Mouse (Mus musculus) midbrain, embryonic 16.5 days (tissue): Measurements from ENCODE around the gene Tmprss11b. TPM values are rescaled to one million over a fixed set of nuclear protein-coding genes. Genes with fewer than 3 reads are reported as not detected.

Source experiments
- ATAC-seq: fragments of 200-750 bp; cut with Nextera tagmentation; 2 replicates; pipeline ENCODE4 v1.8.0; 2017; ENCODE audit warnings: moderate TSS enrichment
- H3K27ac ChIP-seq: fragments of 300-500 bp; sonication (generic); 2 replicates; pipeline ENCODE4 v1.5.1; 2014; ENCODE audit warnings: mild to moderate bottlenecking, low read length, mixed read lengths
- H3K27me3 ChIP-seq: fragments of 300-500 bp; sonication (generic); 2 replicates; pipeline ENCODE4 v1.6.1; 2014; ENCODE audit warnings: low read depth, low read length, mixed read lengths; ENCODE audit not compliant: control insufficient read depth, insufficient read depth
- H3K36me3 ChIP-seq: fragments of 300-500 bp; sonication (generic); 2 replicates; pipeline ENCODE4 v1.6.1; 2014; ENCODE audit warnings: mild to moderate bottlenecking, low read length, moderate library complexity, mixed read lengths; ENCODE audit not compliant: control insufficient read depth, insufficient read depth
- H3K4me1 ChIP-seq: fragments of 300-500 bp; sonication (generic); 2 replicates; pipeline ENCODE4 v1.6.1; 2014; ENCODE audit warnings: mild to moderate bottlenecking, low read length, mixed read lengths; ENCODE audit not compliant: control insufficient read depth, insufficient read depth
- H3K4me2 ChIP-seq: fragments of 300-500 bp; sonication (generic); 2 replicates; pipeline ENCODE4 v1.6.1; 2014; ENCODE audit warnings: mild to moderate bottlenecking, low read length, mixed read lengths
- H3K4me3 ChIP-seq: fragments of 300-500 bp; sonication (generic); 2 replicates; pipeline ENCODE4 v1.5.1; 2014; ENCODE audit warnings: low read depth, mild to moderate bottlenecking, low read length, moderate library complexity, mixed read lengths
- H3K9ac ChIP-seq: fragments of 300-500 bp; sonication (generic); 2 replicates; pipeline ENCODE4 v1.6.1; 2014; ENCODE audit warnings: low read depth, low read length, mixed read lengths
- H3K9me3 ChIP-seq: fragments of 300-500 bp; sonication (generic); replicated peaks from 2 replicates; pipeline ENCODE4 v1.6.1; 2014; ENCODE audit warnings: mild to moderate bottlenecking, low read length, mixed read lengths; ENCODE audit not compliant: control insufficient read depth, poor library complexity, severe bottlenecking
- WGBS: fragments of 180-500 bp; shearing (Covaris S2); extraction: QIAGEN DNeasy Blood & Tissue Kit; methylation state at CpG from one replicate; pipeline ENCODE4 v1.1.7; 2014; 5-methylcytosine and 5-hydroxymethylcytosine counted together
- polyA plus RNA-seq: library from polyadenylated mRNA; unstranded; fragments of >200 nt; fragmentation: Nextera tagmentation; extraction: Ambion mirVana; gene quantifications from 2 replicates; pipeline ENCODE4 v1.2.1, GENCODE M21; 2015

The Tmprss11b gene
- polyA plus RNA-seq, 1 experiment from 2014 or later: not detected

- no peaks in the 10 kb centered on the region for H3K9me3 ChIP-seq
- no peak overlapping the region for H3K9ac ChIP-seq
- no peak overlapping the region for H3K4me3 ChIP-seq
- ATAC-seq: no peak
- H3K4me2 ChIP-seq: no peak overlapping the region
- WGBS: 84% methylated on average over 2 of the region's 2 CpGs
- H3K27me3 ChIP-seq: no peaks in the 10 kb centered on the region
- no peaks in the 10 kb centered on the region for H3K4me1 ChIP-seq
- H3K27ac ChIP-seq: no peak overlapping the region
- no peaks in the 10 kb centered on the region for H3K36me3 ChIP-seq
These were observed 45.5 kb downstream of the Tmprss11b start for GRCm38 (mm10) chr5:86630700-86631099.

- no peaks in the 10 kb centered on the region for H3K9me3 ChIP-seq
- ATAC-seq: no peak
- no peak overlapping the region for H3K9ac ChIP-seq
- H3K27me3 ChIP-seq: no peaks in the 10 kb centered on the region
- no peak overlapping the region for H3K4me3 ChIP-seq
- no peak overlapping the region for H3K27ac ChIP-seq
- no peak overlapping the region for H3K4me2 ChIP-seq
- no peaks in the 10 kb centered on the region for H3K36me3 ChIP-seq
- no peaks in the 10 kb centered on the region for H3K4me1 ChIP-seq
- WGBS: 82% methylated on average over 1 of the region's 1 CpGs
These were observed 54.4 kb downstream of the Tmprss11b start for GRCm38 (mm10) chr5:86621778-86622177.

Other genes starting within 250 kb of the Tmprss11b start
- not detected in 2 replicates for gene Tmprss11a, start 207.4 kb downstream of the Tmprss11b start, polyA plus RNA-seq
- gene Tmprss11g, start 157.8 kb downstream of the Tmprss11b start, polyA plus RNA-seq: not detected in 2 replicates
- gene Tmprss11f, start 43.9 kb downstream of the Tmprss11b start, polyA plus RNA-seq: not detected in 2 replicates
- gene Tmprss11e, start 69.5 kb upstream of the Tmprss11b start, polyA plus RNA-seq: not detected in 2 replicates
- 32.4 and 38.4 TPM in 2 replicates for gene Ythdc1, start 127.9 kb upstream of the Tmprss11b start, polyA plus RNA-seq
- gene Ugt2b34, start 230.6 kb upstream of the Tmprss11b start, polyA plus RNA-seq: not detected in 2 replicates